Mouse (Mus musculus) heart, postnatal 0 days (tissue): ENCODE results near the gene Vkorc1.

Experiments
- CTCF ChIP-seq: IDR thresholded peaks from 2 replicates; pipeline ENCODE4 v1.5.1; 2016; ENCODE audit warnings: antibody characterized with exemption, control low read depth, low read depth
- EP300 ChIP-seq: IDR thresholded peaks from 2 replicates; pipeline ENCODE4 v1.6.1; 2016; ENCODE audit warnings: antibody characterized with exemption, low read depth

- TF ChIP-seq CTCF (peak; percentile 7; the same call in 1 of the 2 replicates), EP300 (no peak)
These were observed 23.9 kb upstream of the Vkorc1 start for GRCm38 (mm10) chr7:127919290-127919689.
